ENCODE assay signal across 15 mouse cellular contexts in genomic region chr4:63260506-63260905, GRCm38 (mm10). TPM values are rescaled to one million over a fixed set of nuclear protein-coding genes. Genes with fewer than 3 reads are reported as not detected.
DNase-seq lines count a peak whose midpoint lies in the region; ATAC-seq and TF ChIP-seq lines count a peak whose summit lies in the region.
"Had no signal": no experiment of that assay in that cellular context is flagged by ENCODE, and none has a peak within 500 bp of the region (broad histone marks: within the 10 kb centered on the region; RNA-seq: fewer than 3 reads in every experiment).

No protein-coding gene starts in this region.

- peaks cover 44% of the 10 kb centered on the region for H3K36me3 ChIP-seq in embryonic facial prominence, embryonic 12.5 days
- peaks cover 28% of the 10 kb centered on the region for H3K36me3 ChIP-seq in embryonic facial prominence, embryonic 10.5 days (replicated peaks)
- H3K36me3 ChIP-seq in lung, postnatal 0 days (ENCODE audit: insufficient read depth, low read length): no peaks in the 10 kb centered on the region
- H3K36me3 ChIP-seq in stomach, postnatal 0 days (ENCODE audit: control insufficient read depth, insufficient read depth, low read length): peaks cover 4% of the 10 kb centered on the region; the same call in 1 of the 2 replicates
- H3K36me3 ChIP-seq: hindbrain, embryonic 10.5 days; neural tube, embryonic 13.5 days had no signal

- no peak overlapping the region for H3K4me2 ChIP-seq in embryonic facial prominence, embryonic 12.5 days (replicated peaks)
- no peak overlapping the region for H3K4me2 ChIP-seq in lung, postnatal 0 days (replicated peaks; ENCODE audit: low read depth, low read length)
- no peak overlapping the region for H3K4me2 ChIP-seq in stomach, postnatal 0 days (replicated peaks; ENCODE audit: low read depth)
- H3K4me2 ChIP-seq: liver, embryonic 13.5 days; neural tube, embryonic 13.5 days had no signal

- no peak overlapping the region for H3K27ac ChIP-seq in embryonic facial prominence, embryonic 12.5 days
- H3K27ac ChIP-seq in embryonic facial prominence, embryonic 10.5 days (replicated peaks): no peak overlapping the region
- H3K27ac ChIP-seq in lung, postnatal 0 days (ENCODE audit: low read length): no peak overlapping the region
- no peak overlapping the region for H3K27ac ChIP-seq in stomach, postnatal 0 days (replicated peaks)
- H3K27ac ChIP-seq: hindbrain, embryonic 10.5 days; left cerebral cortex, adult 2 months; liver, embryonic 13.5 days; neural tube, embryonic 13.5 days had no signal

- DNase-seq in embryonic facial prominence, embryonic 10.5 days (ENCODE audit: low spot score): no peak
- DNase-seq in heart, postnatal 10 days: peak; percentile 44 to 46
- DNase-seq in heart, postnatal 25 days (ENCODE audit: low spot score): no peak
- peak; percentile 8 for DNase-seq in lung, postnatal 0 days (ENCODE audit: low spot score)
- no peak for DNase-seq in lung, postnatal 10 days
- peak; percentile 73 for DNase-seq in stomach, postnatal 0 days (ENCODE audit: low spot score)
- no peak for DNase-seq in Muller cell, postnatal 12 days (ENCODE audit: inconsistent ontology term)
- DNase-seq: cerebellum, adult 9-11 months; kidney, adult 8-10 months; liver, embryonic 13.5 days; thymus, postnatal 36 days had no signal

- intact Hi-C loops in heart, postnatal 10 days (cut with DNase I): no loop called here
- intact Hi-C loops in heart, postnatal 25 days (cut with DNase I): no loop called here

- H3K9ac ChIP-seq in embryonic facial prominence, embryonic 12.5 days: no peak overlapping the region
- H3K9ac ChIP-seq in lung, postnatal 0 days (replicated peaks; ENCODE audit: low read depth): no peak overlapping the region
- 0 out of 2 replicates have a peak overlapping the region, but pooled peaks have one; percentile 18 for H3K9ac ChIP-seq in stomach, postnatal 0 days (ENCODE audit: low read length)
- H3K9ac ChIP-seq: liver, embryonic 13.5 days; neural tube, embryonic 13.5 days had no signal

- no peak overlapping the region for H3K4me3 ChIP-seq in embryonic facial prominence, embryonic 12.5 days
- H3K4me3 ChIP-seq in embryonic facial prominence, embryonic 10.5 days: no peak overlapping the region
- no peak overlapping the region for H3K4me3 ChIP-seq in lung, postnatal 0 days (ENCODE audit: low read depth, low read length)
- H3K4me3 ChIP-seq in stomach, postnatal 0 days (ENCODE audit: low read depth, low read length): no peak overlapping the region
- H3K4me3 ChIP-seq: hindbrain, embryonic 10.5 days; left cerebral cortex, adult 2 months; liver, embryonic 13.5 days; neural tube, embryonic 13.5 days had no signal

- no peak for TF ChIP-seq EP300 in lung, postnatal 0 days (IDR thresholded peaks at IDR 0.05)
- TF ChIP-seq EP300 in stomach, postnatal 0 days (optimal IDR thresholded peaks at IDR 0.05): no peak

- peaks cover 7% of the 10 kb centered on the region for H3K4me1 ChIP-seq in embryonic facial prominence, embryonic 12.5 days
- peaks cover 25% of the 10 kb centered on the region for H3K4me1 ChIP-seq in embryonic facial prominence, embryonic 10.5 days
- H3K4me1 ChIP-seq in lung, postnatal 0 days (ENCODE audit: insufficient read depth, low read depth, low read length): no peaks in the 10 kb centered on the region
- H3K4me1 ChIP-seq in stomach, postnatal 0 days (replicated peaks; ENCODE audit: control insufficient read depth, insufficient read depth): no peaks in the 10 kb centered on the region
- H3K4me1 ChIP-seq: liver, embryonic 13.5 days had no signal

- ATAC-seq in embryonic facial prominence, embryonic 12.5 days (ENCODE audit: insufficient number of reproducible peaks, insufficient read depth, low FRiP score, low TSS enrichment): 0 out of 2 replicates have a peak, but pooled peaks have one; percentile 43
- ATAC-seq in lung, postnatal 0 days: no peak
- peak; percentile 75 for ATAC-seq in stomach, postnatal 0 days (ENCODE audit: low FRiP score, low TSS enrichment)

- no peaks in the 10 kb centered on the region for H3K9me3 ChIP-seq in embryonic facial prominence, embryonic 12.5 days
- no peaks in the 10 kb centered on the region for H3K9me3 ChIP-seq in embryonic facial prominence, embryonic 10.5 days
- no peaks in the 10 kb centered on the region for H3K9me3 ChIP-seq in lung, postnatal 0 days (ENCODE audit: low read length)
- no peaks in the 10 kb centered on the region for H3K9me3 ChIP-seq in stomach, postnatal 0 days (ENCODE audit: control insufficient read depth, low read length)
- H3K9me3 ChIP-seq: hindbrain, embryonic 10.5 days; liver, embryonic 13.5 days; neural tube, embryonic 13.5 days had no signal

- TF ChIP-seq CTCF in lung, postnatal 0 days (IDR thresholded peaks at IDR 0.05): no peak
- no peak for TF ChIP-seq CTCF in stomach, postnatal 0 days (IDR thresholded peaks at IDR 0.05; ENCODE audit: low read depth)

- 90% methylated on average over 10 of the region's 10 CpGs for WGBS in embryonic facial prominence, embryonic 12.5 days
- 92% methylated on average over 10 of the region's 10 CpGs for WGBS in embryonic facial prominence, embryonic 10.5 days
- WGBS in lung, postnatal 0 days: 72% methylated on average over 10 of the region's 10 CpGs
- WGBS in stomach, postnatal 0 days: 58% methylated on average over 10 of the region's 10 CpGs

- H3K27me3 ChIP-seq in embryonic facial prominence, embryonic 12.5 days: no peaks in the 10 kb centered on the region
- no peaks in the 10 kb centered on the region for H3K27me3 ChIP-seq in embryonic facial prominence, embryonic 10.5 days (replicated peaks; ENCODE audit: low read depth, poor library complexity, severe bottlenecking)
- no peaks in the 10 kb centered on the region for H3K27me3 ChIP-seq in lung, postnatal 0 days (replicated peaks; ENCODE audit: insufficient read depth, low read length)
- H3K27me3 ChIP-seq in stomach, postnatal 0 days (ENCODE audit: control insufficient read depth, insufficient read depth, low read length): no peaks in the 10 kb centered on the region
- H3K27me3 ChIP-seq: liver, embryonic 13.5 days; neural tube, embryonic 13.5 days had no signal

RNA-seq across cellular contexts. Expression of gene Col27a1, which starts 46.7 kb away (rescaled TPM):
- polyA plus RNA-seq in embryonic facial prominence, embryonic 12.5 days (2016; fragmentation: Nextera tagmentation; extraction: Ambion mirVana): 19.3 and 21.8 TPM in 2 replicates
- 4.3 and 5.3 TPM in 2 replicates for polyA plus RNA-seq in embryonic facial prominence, embryonic 10.5 days (2016; fragmentation: Nextera tagmentation; extraction: Ambion mirVana)
- 1 to 10 TPM; 3.8 to 4.8 TPM for total RNA-seq in heart, postnatal 10 days (2021)
- total RNA-seq in heart, postnatal 25 days (2021): 1 to 10 TPM; 1.3 to 1.7 TPM
- polyA plus RNA-seq in lung, postnatal 0 days (2015; fragmentation: Nextera tagmentation; extraction: Ambion mirVana): 7.2 and 9.1 TPM in 2 replicates
- polyA plus RNA-seq in stomach, postnatal 0 days (2015; fragmentation: Nextera tagmentation; extraction: Ambion mirVana): 5.3 and 6.2 TPM in 2 replicates

Comparison
In these comparisons a context has a peak if more than half of its experiments do, and no peak if none do; other contexts are left out.
1. DNase-seq: peak in heart, postnatal 10 days (2 of 2), lung, postnatal 0 days (single experiment) and stomach, postnatal 0 days (single experiment); none in embryonic facial prominence, embryonic 10.5 days (single experiment), heart, postnatal 25 days (single experiment), lung, postnatal 10 days (single experiment) and Muller cell, postnatal 12 days (single experiment).